Mouse (Mus musculus) kidney, embryonic 14.5 days (tissue): ENCODE measurements at regions not wholly inside any gene's neighbourhood (a gene's known extent, or its start where the extent isn't known, plus 50 kb on each side); places are given as distances from the start of the nearest gene placed in this dataset.

Experiments used
- ATAC-seq: fragments of 200-750 bp; cut with Nextera tagmentation; 2 replicates; pipeline ENCODE4 v1.8.0; 2017; ENCODE audit warnings: moderate number of reproducible peaks, mild to moderate bottlenecking, moderate TSS enrichment, moderate library complexity; ENCODE audit not compliant: low FRiP score, low TSS enrichment
- H3K27ac ChIP-seq: fragments of 300-500 bp; sonication (generic); 2 replicates; pipeline ENCODE4 v1.5.1; 2014; ENCODE audit warnings: low read depth, mild to moderate bottlenecking, low read length, moderate library complexity, mixed read lengths
- H3K27me3 ChIP-seq: fragments of 300-500 bp; sonication (generic); 2 replicates; pipeline ENCODE4 v1.6.1; 2014; ENCODE audit warnings: mild to moderate bottlenecking, low read length; ENCODE audit not compliant: control insufficient read depth, insufficient read depth
- H3K36me3 ChIP-seq: fragments of 300-500 bp; sonication (generic); 2 replicates; pipeline ENCODE4 v1.6.1; 2014; ENCODE audit warnings: low read length, mixed read lengths; ENCODE audit not compliant: control insufficient read depth, insufficient read depth
- H3K4me1 ChIP-seq: fragments of 300-500 bp; sonication (generic); 2 replicates; pipeline ENCODE4 v1.6.1; 2014; ENCODE audit warnings: low read length, mixed read lengths; ENCODE audit not compliant: control insufficient read depth, insufficient read depth
- H3K4me2 ChIP-seq: fragments of 300-500 bp; sonication (generic); replicated peaks from 2 replicates; pipeline ENCODE4 v1.6.1; 2014; ENCODE audit warnings: low read depth, mild to moderate bottlenecking, low read length
- H3K4me3 ChIP-seq: fragments of 300-500 bp; sonication (generic); 2 replicates; pipeline ENCODE4 v1.5.1; 2014; ENCODE audit warnings: mild to moderate bottlenecking, low read length
- H3K9ac ChIP-seq: fragments of 300-500 bp; sonication (generic); 2 replicates; pipeline ENCODE4 v1.6.1; 2014; ENCODE audit warnings: low read depth, mild to moderate bottlenecking, low read length, moderate library complexity
- H3K9me3 ChIP-seq: fragments of 300-500 bp; sonication (generic); 2 replicates; pipeline ENCODE4 v1.6.1; 2016; ENCODE audit warnings: low read length; ENCODE audit not compliant: control insufficient read depth
- WGBS: fragments of 180-500 bp; shearing (Covaris S2); extraction: QIAGEN DNeasy Blood & Tissue Kit; methylation state at CpG from one replicate; pipeline ENCODE4 v1.1.7; 2014; 5-methylcytosine and 5-hydroxymethylcytosine counted together

GRCm38 (mm10) chr6:147822215-147822614 lies 224.8 kb upstream of the Far2 start:
- WGBS = 4% methylated on average over 4 of the region's 4 CpGs
- ATAC-seq = peak; percentile 96
- 0 out of 2 replicates have a peak, but pooled peaks cover 4% of the 10 kb centered on the region for H3K4me1 ChIP-seq
- H3K9ac ChIP-seq = no peak overlapping the region
- H3K4me2 ChIP-seq = no peak overlapping the region
- no peak overlapping the region for H3K4me3 ChIP-seq
- no peaks in the 10 kb centered on the region for H3K27me3 ChIP-seq
- no peaks in the 10 kb centered on the region for H3K36me3 ChIP-seq
- H3K27ac ChIP-seq = no peak overlapping the region
- H3K9me3 ChIP-seq = no peaks in the 10 kb centered on the region

GRCm38 (mm10) chr6:147832521-147832920 lies 214.5 kb upstream of the Far2 start:
- H3K4me2 ChIP-seq = no peak overlapping the region
- H3K9me3 ChIP-seq = no peaks in the 10 kb centered on the region
- no peaks in the 10 kb centered on the region for H3K4me1 ChIP-seq
- ATAC-seq = no peak
- no peak overlapping the region for H3K9ac ChIP-seq
- no peaks in the 10 kb centered on the region for H3K27me3 ChIP-seq
- WGBS = 75% methylated on average over 3 of the region's 3 CpGs
- no peak overlapping the region for H3K4me3 ChIP-seq
- H3K27ac ChIP-seq = no peak overlapping the region
- no peaks in the 10 kb centered on the region for H3K36me3 ChIP-seq

- WGBS = 76% methylated on average over 3 of the region's 3 CpGs
- H3K4me1 ChIP-seq = no peaks in the 10 kb centered on the region
- no peaks in the 10 kb centered on the region for H3K36me3 ChIP-seq
- no peaks in the 10 kb centered on the region for H3K9me3 ChIP-seq
- no peak overlapping the region for H3K27ac ChIP-seq
- H3K27me3 ChIP-seq = no peaks in the 10 kb centered on the region
- H3K9ac ChIP-seq = no peak overlapping the region
- H3K4me3 ChIP-seq = no peak overlapping the region
- H3K4me2 ChIP-seq = no peak overlapping the region
- no peak for ATAC-seq
These were observed 213.6 kb upstream of the Far2 start for GRCm38 (mm10) chr6:147833501-147833900.

GRCm38 (mm10) chr6:147838846-147839245 lies 208.2 kb upstream of the Far2 start:
- H3K4me1 ChIP-seq = no peaks in the 10 kb centered on the region
- H3K27ac ChIP-seq = no peak overlapping the region
- no peak overlapping the region for H3K9ac ChIP-seq
- H3K4me3 ChIP-seq = no peak overlapping the region
- WGBS = 79% methylated on average over 5 of the region's 5 CpGs
- H3K4me2 ChIP-seq = no peak overlapping the region
- no peak for ATAC-seq
- H3K36me3 ChIP-seq = no peaks in the 10 kb centered on the region
- no peaks in the 10 kb centered on the region for H3K27me3 ChIP-seq
- H3K9me3 ChIP-seq = no peaks in the 10 kb centered on the region

GRCm38 (mm10) chr6:147849988-147850387 lies 197.1 kb upstream of the Far2 start:
- H3K9me3 ChIP-seq = no peaks in the 10 kb centered on the region
- WGBS = 96% methylated on average over 2 of the region's 2 CpGs
- no peaks in the 10 kb centered on the region for H3K36me3 ChIP-seq
- no peak overlapping the region for H3K4me2 ChIP-seq
- H3K4me1 ChIP-seq = no peaks in the 10 kb centered on the region
- no peaks in the 10 kb centered on the region for H3K27me3 ChIP-seq
- no peak for ATAC-seq
- no peak overlapping the region for H3K4me3 ChIP-seq
- no peak overlapping the region for H3K9ac ChIP-seq
- no peak overlapping the region for H3K27ac ChIP-seq

DNA sequence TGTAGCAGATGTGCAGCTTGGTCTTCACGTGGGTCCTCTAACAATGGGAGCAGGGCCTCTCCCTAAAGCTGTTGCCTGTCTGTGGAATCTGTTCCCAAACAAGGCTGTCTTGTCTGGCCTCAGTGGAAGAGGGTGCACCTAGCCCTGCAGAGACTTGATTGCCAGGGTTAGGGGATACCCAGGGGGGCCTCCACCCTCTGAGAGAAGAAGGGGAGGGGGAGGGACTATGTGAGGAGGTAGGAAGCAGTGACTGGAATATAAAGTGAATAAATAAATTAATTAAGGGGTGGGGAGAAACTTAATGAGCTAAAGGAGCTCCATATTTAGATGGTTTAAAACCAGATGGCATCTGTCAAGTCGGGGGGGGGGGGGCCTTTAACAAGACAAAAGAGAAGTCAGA lies 185.9 kb upstream of the Far2 start:
- H3K9ac ChIP-seq = no peak overlapping the region
- WGBS = 64% methylated on average over 2 of the region's 2 CpGs
- no peak overlapping the region for H3K27ac ChIP-seq
- no peaks in the 10 kb centered on the region for H3K9me3 ChIP-seq
- H3K4me1 ChIP-seq = no peaks in the 10 kb centered on the region
- no peaks in the 10 kb centered on the region for H3K36me3 ChIP-seq
- ATAC-seq = no peak
- H3K27me3 ChIP-seq = no peaks in the 10 kb centered on the region
- no peak overlapping the region for H3K4me2 ChIP-seq
- no peak overlapping the region for H3K4me3 ChIP-seq

- Histone ChIP-seq H3K9ac (no peak overlapping the region), H3K27me3 (no peaks in the 10 kb centered on the region), H3K4me2 (no peak overlapping the region), H3K36me3 (no peaks in the 10 kb centered on the region), H3K4me3 (no peak overlapping the region), H3K27ac (no peak overlapping the region), H3K9me3 (no peaks in the 10 kb centered on the region), H3K4me1 (no peaks in the 10 kb centered on the region)
- ATAC-seq = peak; percentile 95
- WGBS = 29% methylated on average over 3 of the region's 3 CpGs
These were observed 176.0 kb upstream of the Far2 start for GRCm38 (mm10) chr6:147871033-147871432.

DNA sequence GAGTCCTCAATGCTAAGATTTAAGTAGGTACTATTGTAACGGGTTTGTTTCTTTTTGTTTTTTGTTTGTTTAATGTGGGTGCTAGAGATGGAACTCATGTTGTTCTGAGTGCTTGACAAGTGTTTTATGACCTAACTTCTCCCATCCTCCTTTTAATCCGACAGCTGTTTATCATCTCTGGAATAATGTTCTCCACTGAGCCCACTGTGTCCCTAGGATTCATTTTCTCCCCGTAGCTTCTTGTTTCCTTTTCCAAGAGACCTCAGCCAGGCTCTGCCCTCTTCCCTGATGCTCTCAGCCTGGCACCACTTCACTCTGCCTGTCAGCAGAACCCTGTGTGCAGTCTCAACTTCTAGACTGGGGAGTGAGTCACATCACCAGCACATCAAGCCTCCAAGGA lies 173.9 kb upstream of the Far2 start:
- WGBS = 28% methylated on average over 3 of the region's 3 CpGs
- H3K4me3 ChIP-seq = no peak overlapping the region
- no peak overlapping the region for H3K4me2 ChIP-seq
- H3K27me3 ChIP-seq = no peaks in the 10 kb centered on the region
- no peaks in the 10 kb centered on the region for H3K36me3 ChIP-seq
- no peaks in the 10 kb centered on the region for H3K9me3 ChIP-seq
- no peak overlapping the region for H3K27ac ChIP-seq
- H3K4me1 ChIP-seq = no peaks in the 10 kb centered on the region
- H3K9ac ChIP-seq = no peak overlapping the region
- ATAC-seq = no peak

- no peak for ATAC-seq
- WGBS = 89% methylated on average over 3 of the region's 3 CpGs
- no peak overlapping the region for H3K4me3 ChIP-seq
- H3K4me1 ChIP-seq = no peaks in the 10 kb centered on the region
- H3K27me3 ChIP-seq = no peaks in the 10 kb centered on the region
- H3K4me2 ChIP-seq = no peak overlapping the region
- no peak overlapping the region for H3K9ac ChIP-seq
- H3K9me3 ChIP-seq = no peaks in the 10 kb centered on the region
- H3K36me3 ChIP-seq = no peaks in the 10 kb centered on the region
- no peak overlapping the region for H3K27ac ChIP-seq
These were observed 168.6 kb upstream of the Far2 start for GRCm38 (mm10) chr6:147878485-147878884.

DNA sequence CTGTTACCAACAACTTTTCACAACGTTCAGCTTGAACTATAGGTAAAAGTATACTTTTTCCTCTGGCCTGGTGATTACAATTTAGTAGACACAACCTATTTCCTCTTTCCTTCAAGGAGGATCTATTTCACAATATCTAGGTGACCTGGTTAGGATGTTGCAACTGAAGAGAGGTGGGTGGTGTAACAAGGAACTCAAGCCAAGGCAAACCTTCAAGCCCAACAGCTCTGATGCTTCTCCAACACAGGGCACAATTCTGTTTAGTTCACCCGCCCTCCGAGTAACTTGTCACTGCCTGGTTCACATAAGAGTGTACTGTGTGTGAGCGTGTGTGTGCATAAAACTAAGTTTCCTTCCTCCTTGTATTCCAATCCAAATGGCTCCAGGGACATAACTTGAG lies 161.2 kb upstream of the Far2 start:
- Histone ChIP-seq H3K4me1 (no peaks in the 10 kb centered on the region), H3K9me3 (peaks cover 4% of the 10 kb centered on the region; the same call in 1 of the 2 replicates), H3K4me3 (no peak overlapping the region), H3K4me2 (no peak overlapping the region), H3K36me3 (no peaks in the 10 kb centered on the region), H3K27me3 (no peaks in the 10 kb centered on the region), H3K9ac (no peak overlapping the region), H3K27ac (no peak overlapping the region)
- WGBS = 94% methylated on average over 4 of the region's 4 CpGs
- no peak for ATAC-seq
